Mouse (Mus musculus) stomach, postnatal 0 days (tissue): Measurements from ENCODE around the gene Cactin. TPM values are rescaled to one million over a fixed set of nuclear protein-coding genes. Genes with fewer than 3 reads are reported as not detected.

Experiments used
- ATAC-seq: fragments of 200-750 bp; cut with Nextera tagmentation; 2 replicates; pipeline ENCODE4 v1.8.0; 2017; ENCODE audit not compliant: low FRiP score, low TSS enrichment
- DNase-seq: peaks from one replicate; pipeline ENCODE4 v3.0.0-alpha.2; 2016; ENCODE audit warnings: low spot score
- H3K27ac ChIP-seq: fragments of 300-500 bp; sonication (generic); replicated peaks from 2 replicates; pipeline ENCODE4 v1.5.1; 2014; ENCODE audit warnings: mild to moderate bottlenecking, control low read depth
- H3K27me3 ChIP-seq: fragments of 300-500 bp; sonication (generic); 2 replicates; pipeline ENCODE4 v1.6.1; 2014; ENCODE audit warnings: low read length; ENCODE audit not compliant: control insufficient read depth, insufficient read depth
- H3K36me3 ChIP-seq: fragments of 300-500 bp; sonication (generic); 2 replicates; pipeline ENCODE4 v1.6.1; 2014; ENCODE audit warnings: low read length, mixed read lengths; ENCODE audit not compliant: control insufficient read depth, insufficient read depth
- H3K4me1 ChIP-seq: fragments of 300-500 bp; sonication (generic); replicated peaks from 2 replicates; pipeline ENCODE4 v1.6.1; 2014; ENCODE audit warnings: antibody characterized with exemption; ENCODE audit not compliant: control insufficient read depth, insufficient read depth
- H3K4me2 ChIP-seq: fragments of 300-500 bp; sonication (generic); replicated peaks from 2 replicates; pipeline ENCODE4 v1.6.1; 2014; ENCODE audit warnings: low read depth, mild to moderate bottlenecking, control low read depth, moderate library complexity
- H3K4me3 ChIP-seq: fragments of 300-500 bp; sonication (generic); 2 replicates; pipeline ENCODE4 v1.5.1; 2014; ENCODE audit warnings: low read depth, low read length, control low read depth
- H3K9ac ChIP-seq: fragments of 300-500 bp; sonication (generic); 2 replicates; pipeline ENCODE4 v1.6.1; 2014; ENCODE audit warnings: mild to moderate bottlenecking, low read length, control low read depth, mixed read lengths
- H3K9me3 ChIP-seq: fragments of 300-500 bp; sonication (generic); 2 replicates; pipeline ENCODE4 v1.6.1; 2016; ENCODE audit warnings: low read length; ENCODE audit not compliant: control insufficient read depth
- CTCF ChIP-seq: IDR thresholded peaks from 2 replicates; pipeline ENCODE4 v1.5.1; 2016; ENCODE audit warnings: antibody characterized with exemption, low read depth, mild to moderate bottlenecking, moderate library complexity
- EP300 ChIP-seq: optimal IDR thresholded peaks from 2 replicates; pipeline ENCODE3; 2016; ENCODE audit warnings: antibody characterized with exemption
- WGBS: fragments of 180-500 bp; shearing (Covaris S2); extraction: QIAGEN DNeasy Blood & Tissue Kit; methylation state at CpG from one replicate; pipeline ENCODE4 v1.1.7; 2014; 5-methylcytosine and 5-hydroxymethylcytosine counted together
- polyA plus RNA-seq: library from polyadenylated mRNA; unstranded; fragments of >200 nt; fragmentation: Nextera tagmentation; extraction: Ambion mirVana; gene quantifications from 2 replicates; pipeline ENCODE4 v1.2.1, GENCODE M21; 2015

Cactin gene
- polyA plus RNA-seq, 1 experiment from 2014 or later: 16.2 TPM

GRCm38 (mm10) chr10:81313581-81313980, 7.3 kb upstream of the Cactin start:
- Histone ChIP-seq H3K27ac (no peak overlapping the region), H3K27me3 (no peaks in the 10 kb centered on the region), H3K9ac (no peak overlapping the region), H3K4me3 (no peak overlapping the region), H3K4me1 (0 out of 2 replicates have a peak, but pooled peaks cover 3% of the 10 kb centered on the region), H3K9me3 (no peaks in the 10 kb centered on the region), H3K36me3 (peaks cover 25% of the 10 kb centered on the region), H3K4me2 (no peak overlapping the region)
- DNase-seq: no peak
- ATAC-seq: no peak
- 89% methylated on average over 13 of the region's 13 CpGs for WGBS
- TF ChIP-seq EP300: no peak
- TF ChIP-seq CTCF: no peak

GRCm38 (mm10) chr10:81314201-81314600, 6.7 kb upstream of the Cactin start:
- H3K27me3 ChIP-seq: no peaks in the 10 kb centered on the region
- H3K36me3 ChIP-seq: peaks cover 19% of the 10 kb centered on the region
- no peaks in the 10 kb centered on the region for H3K9me3 ChIP-seq
- ATAC-seq: no peak
- TF ChIP-seq CTCF (no peak), EP300 (no peak)
- DNase-seq: no peak
- WGBS: 78% methylated on average over 7 of the region's 7 CpGs
- H3K4me1 ChIP-seq: 0 out of 2 replicates have a peak, but pooled peaks cover 6% of the 10 kb centered on the region
- no peak overlapping the region for H3K4me2 ChIP-seq
- no peak overlapping the region for H3K27ac ChIP-seq
- no peak overlapping the region for H3K4me3 ChIP-seq
- no peak overlapping the region for H3K9ac ChIP-seq

GRCm38 (mm10) chr10:81315587-81315986, 5.3 kb upstream of the Cactin start:
- no peak overlapping the region for H3K27ac ChIP-seq
- WGBS: 92% methylated on average over 16 of the region's 16 CpGs
- 0 out of 2 replicates have a peak, but pooled peaks cover 9% of the 10 kb centered on the region for H3K4me1 ChIP-seq
- no peaks in the 10 kb centered on the region for H3K9me3 ChIP-seq
- no peak for ATAC-seq
- no peak overlapping the region for H3K4me2 ChIP-seq
- no peak overlapping the region for H3K9ac ChIP-seq
- H3K27me3 ChIP-seq: no peaks in the 10 kb centered on the region
- no peak overlapping the region for H3K4me3 ChIP-seq
- DNase-seq: no peak
- TF ChIP-seq CTCF (no peak), EP300 (no peak)
- H3K36me3 ChIP-seq: peaks cover 17% of the 10 kb centered on the region

- Histone ChIP-seq H3K27me3 (no peaks in the 10 kb centered on the region), H3K9me3 (no peaks in the 10 kb centered on the region), H3K4me1 (0 out of 2 replicates have a peak, but pooled peaks cover 9% of the 10 kb centered on the region), H3K4me3 (peak overlapping the region; percentile 28), H3K9ac (peak overlapping the region; percentile 61), H3K27ac (peak overlapping the region; percentile 65), H3K36me3 (peaks cover 12% of the 10 kb centered on the region), H3K4me2 (peak overlapping the region; percentile 61)
- TF ChIP-seq EP300 (no peak), CTCF (peak; percentile 74)
- ATAC-seq: no peak
- WGBS: 54% methylated on average over 16 of the region's 16 CpGs
- peak; percentile 59 for DNase-seq
These were observed 4.4 kb upstream of the Cactin start for GRCm38 (mm10) chr10:81316338-81317060.

GRCm38 (mm10) chr10:81317273-81317672, 3.6 kb upstream of the Cactin start:
- peak; percentile 85 for DNase-seq

More at GRCm38 (mm10) chr10:81317273-81317672, 3.6 kb upstream of the Cactin start:
- Histone ChIP-seq H3K4me1 (peaks cover 13% of the 10 kb centered on the region; the same call in 1 of the 2 replicates), H3K4me2 (peak overlapping the region; percentile 61), H3K9me3 (no peaks in the 10 kb centered on the region), H3K27ac (peak overlapping the region; percentile 65), H3K36me3 (peaks cover 12% of the 10 kb centered on the region), H3K27me3 (no peaks in the 10 kb centered on the region), H3K9ac (peak overlapping the region; percentile 61), H3K4me3 (peak overlapping the region; percentile 28)
- WGBS: 22% methylated on average over 20 of the region's 20 CpGs
- ATAC-seq: peak; percentile 6; the same call in 1 of the 2 replicates
- peak; percentile 25; the same call in 1 of the 2 replicates for TF ChIP-seq CTCF
- TF ChIP-seq EP300: no peak
